Mouse (Mus musculus) hematopoietic multipotent progenitor cell, adult 10-12 weeks (in vitro differentiated cells): ENCODE measurements around the gene Tdp1. TPM values are rescaled to one million over a fixed set of nuclear protein-coding genes. Genes with fewer than 3 reads are reported as not detected.

ENCODE experiments used
- polyA plus RNA-seq: library from polyadenylated mRNA; stranded (reverse); fragments of >175 nt; gene quantifications from 2 replicates; pipeline ENCODE4 v1.2.3, GENCODE M21; 2012; ENCODE audit warnings: low replicate concordance

Tdp1 gene
- polyA plus RNA-seq: 3.2 and 8.3 TPM in 2 replicates

DNA sequence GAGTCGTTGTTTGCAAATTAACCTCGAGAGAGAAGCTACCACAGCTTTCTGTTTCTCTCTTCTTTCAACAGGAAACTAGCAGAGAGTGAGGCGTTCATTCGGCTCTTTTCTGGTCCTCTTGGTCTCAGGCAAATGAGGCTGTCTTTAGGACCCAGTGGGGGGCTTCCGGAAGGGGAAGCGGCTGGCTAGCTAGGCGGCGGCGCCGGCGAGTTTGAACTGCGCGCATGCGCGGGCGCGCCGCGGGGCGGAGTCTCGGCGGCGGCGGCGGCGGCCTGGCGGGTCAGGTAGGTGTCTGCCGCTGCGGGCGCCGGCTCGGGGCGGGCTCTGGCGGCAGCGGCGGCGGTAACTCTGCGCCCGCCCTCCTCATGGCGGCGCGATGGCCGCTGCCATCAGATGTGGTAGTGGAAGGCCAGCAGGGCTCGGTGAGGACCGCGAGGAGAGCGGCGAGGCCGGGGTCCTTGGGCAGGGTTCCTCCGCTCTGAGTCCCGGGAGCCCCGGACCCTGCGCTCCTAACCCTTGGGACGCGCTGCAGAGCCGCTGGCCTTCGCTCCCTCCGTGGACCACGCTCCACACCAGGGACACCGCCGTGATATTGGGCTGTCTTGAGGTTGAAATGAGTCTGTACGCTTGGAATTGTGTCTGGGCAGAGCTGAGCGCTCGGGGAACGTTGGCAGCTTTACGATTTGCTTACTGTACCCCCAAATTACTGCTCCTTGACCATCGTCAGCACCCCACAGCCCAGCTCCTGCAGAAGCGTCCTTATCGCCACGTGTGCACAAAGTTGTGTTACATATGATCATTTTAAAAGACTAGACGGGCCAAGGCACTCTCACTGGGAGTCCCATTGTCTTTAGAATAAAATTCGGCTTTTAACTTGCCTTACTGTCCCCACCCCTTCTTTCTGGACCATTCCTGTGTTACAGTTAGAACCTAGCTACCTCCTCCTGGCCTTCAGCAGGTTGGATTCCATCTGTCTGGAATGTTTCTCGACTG lies at the start of gene Tdp1, which contains the start of gene Efcab11:
Gene Tdp1, plus strand, starts transcription at position 249 of the 993 bp plus-strand sequence.
Gene Efcab11, minus strand, starts transcription at position 171 of the 993 bp plus-strand sequence.

GRCm38 (mm10) chr12:99964301-99965202 lies 80.2 kb downstream of the Tdp1 start, which contains the start of gene Kcnk13:
TSS of gene Kcnk13 (plus strand) at chr12:99964499.

Other genes with a start within 250 kb of the Tdp1 start
- 0.82 TPM in 1 of 2 replicates, not detected in the other for gene Efcab11, start 78 bp upstream of the Tdp1 start, polyA plus RNA-seq
- 1.9 and 2.6 TPM in 2 replicates for gene Kcnk13, start 80.0 kb downstream of the Tdp1 start, polyA plus RNA-seq
- gene Psmc1, start 225.6 kb downstream of the Tdp1 start, polyA plus RNA-seq: 5.3 and 26.1 TPM in 2 replicates